Mouse (Mus musculus) urinary bladder, postnatal 10 days (tissue): ENCODE measurements around the gene Tbx3.

Experiments
- DNase-seq: peaks from one replicate; pipeline ENCODE4 v3.0.0; 2022; ENCODE audit warnings: low spot score

Tbx3 gene

GRCm38 (mm10) chr5:119708850-119709585 is 38.5 kb downstream of the Tbx3 start:
- DNase-seq = no peak

GRCm38 (mm10) chr5:119709826-119710559 is 39.5 kb downstream of the Tbx3 start:
- no peak for DNase-seq

DNA sequence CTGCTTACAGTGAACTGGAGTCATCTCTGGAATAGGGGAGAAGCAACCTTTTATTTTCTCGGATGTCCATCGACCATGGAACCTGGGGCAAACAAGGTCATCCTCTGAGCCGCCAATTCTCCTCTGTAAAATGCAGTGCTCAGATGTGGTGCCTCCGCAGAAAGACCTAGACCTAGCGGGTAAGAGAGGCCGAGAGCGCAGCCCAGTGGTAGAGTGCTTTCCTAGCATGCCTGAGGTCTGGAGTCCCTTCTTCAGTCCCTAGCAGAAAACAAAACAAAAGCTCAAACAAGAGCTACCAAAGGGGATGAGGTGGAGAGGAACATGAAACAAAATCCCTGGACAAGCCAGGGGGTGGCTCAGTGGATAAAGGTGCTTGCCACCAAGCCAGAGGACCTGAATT is 40.3 kb downstream of the Tbx3 start:
- DNase-seq = no peak

- no peak for DNase-seq
Measured at GRCm38 (mm10) chr5:119711626-119712025, 41.2 kb downstream of the Tbx3 start.

GRCm38 (mm10) chr5:119712679-119713246 is 42.3 kb downstream of the Tbx3 start:
- DNase-seq = peak; percentile 43

DNA sequence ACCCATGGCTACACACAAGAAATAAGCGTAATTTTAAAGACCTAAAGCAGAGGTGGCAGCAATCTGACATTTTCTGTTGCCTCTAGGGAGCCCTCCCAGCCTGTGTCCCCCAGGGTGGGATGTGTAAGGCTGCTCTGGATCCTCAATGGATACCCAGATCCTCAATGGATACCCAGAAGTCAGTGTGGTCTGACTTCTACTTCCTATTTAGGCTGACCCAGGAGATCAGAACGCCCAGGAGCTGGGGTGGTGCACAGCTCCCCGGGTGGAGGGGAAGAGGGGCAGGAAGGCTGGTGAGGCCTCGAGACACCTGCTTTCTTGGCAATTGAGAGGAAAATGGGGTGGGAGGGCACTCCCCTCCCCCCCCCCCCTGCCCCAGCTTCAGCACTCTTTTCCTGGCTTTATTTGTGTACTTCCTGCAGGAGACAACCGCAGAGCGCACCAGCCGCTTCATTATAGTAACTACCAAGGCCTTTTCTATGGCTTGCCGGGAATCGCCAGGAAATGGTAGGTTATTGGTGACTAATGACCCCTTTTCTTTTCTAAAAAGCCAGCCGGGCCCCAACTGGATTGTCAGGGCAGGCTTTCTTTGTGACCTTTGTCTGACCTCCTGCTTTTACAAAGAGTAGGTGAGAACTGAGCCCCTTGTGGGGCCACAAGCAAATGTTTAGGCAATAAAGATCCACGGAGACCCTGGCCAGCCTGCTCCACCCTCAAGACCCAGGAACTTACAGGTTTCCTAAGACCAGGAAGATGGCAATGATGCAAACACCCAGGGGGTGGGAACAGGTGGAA is 50.2 kb downstream of the Tbx3 start:
- DNase-seq = no peak

GRCm38 (mm10) chr5:119732978-119733377 is 62.5 kb downstream of the Tbx3 start:
- DNase-seq = no peak
